Mouse (Mus musculus): ENCODE data around the gene Gm49383.
"Not testable (repeated sequence)": the region's sequence is repeated elsewhere in the genome, so short reads cannot be mapped to it uniquely, and the experiment has no call there.

The Gm49383 gene

GRCm38 (mm10) chr12:69163586-69163985, 33.3 kb downstream of the Gm49383 start:
- not testable (repeated sequence) for DNase-seq

- DNase-seq = not testable (repeated sequence)
Measured at GRCm38 (mm10) chr12:69160677-69161076, 36.2 kb downstream of the Gm49383 start.

GRCm38 (mm10) chr12:69159578-69159940, 37.3 kb downstream of the Gm49383 start:
- peak; percentile 79 for DNase-seq

GRCm38 (mm10) chr12:69158765-69159577, 37.9 kb downstream of the Gm49383 start, which contains the start of gene Rps29:
Gene Rps29, minus strand, starts transcription at chr12:69159186.
- DNase-seq = peak; percentile 99

- peak; percentile 45 for DNase-seq
Measured at GRCm38 (mm10) chr12:69158366-69158764, 38.5 kb downstream of the Gm49383 start.

GRCm38 (mm10) chr12:69157107-69157506, 39.8 kb downstream of the Gm49383 start:
- no peak for DNase-seq

- no peak for DNase-seq
Measured at GRCm38 (mm10) chr12:69156436-69156835, 40.5 kb downstream of the Gm49383 start.

- no peak for DNase-seq
Measured at GRCm38 (mm10) chr12:69155923-69156322, 41.0 kb downstream of the Gm49383 start.

- DNase-seq = no peak
Measured at GRCm38 (mm10) chr12:69150049-69150448, 46.9 kb downstream of the Gm49383 start.

- DNase-seq = no peak
Measured at GRCm38 (mm10) chr12:69147166-69147735, 49.7 kb downstream of the Gm49383 start.

GRCm38 (mm10) chr12:69143460-69143859, 53.4 kb downstream of the Gm49383 start:
- no peak for DNase-seq

GRCm38 (mm10) chr12:69139841-69140240, 57.1 kb downstream of the Gm49383 start:
- no peak for DNase-seq

- no peak for DNase-seq
Measured at GRCm38 (mm10) chr12:69139201-69139600, 57.7 kb downstream of the Gm49383 start.

Data from embryo, embryonic 11 days (tissue).